Mouse (Mus musculus): ENCODE measurements around the gene Cacna2d3. TPM values are rescaled to one million over a fixed set of nuclear protein-coding genes. Genes with fewer than 3 reads are reported as not detected.
A peak's percentile ranks its signal among the peaks of the same experiment; 100 is the strongest.

The Cacna2d3 gene
- polyA plus RNA-seq, 1 experiment from 2014 or later = not detected

DNA sequence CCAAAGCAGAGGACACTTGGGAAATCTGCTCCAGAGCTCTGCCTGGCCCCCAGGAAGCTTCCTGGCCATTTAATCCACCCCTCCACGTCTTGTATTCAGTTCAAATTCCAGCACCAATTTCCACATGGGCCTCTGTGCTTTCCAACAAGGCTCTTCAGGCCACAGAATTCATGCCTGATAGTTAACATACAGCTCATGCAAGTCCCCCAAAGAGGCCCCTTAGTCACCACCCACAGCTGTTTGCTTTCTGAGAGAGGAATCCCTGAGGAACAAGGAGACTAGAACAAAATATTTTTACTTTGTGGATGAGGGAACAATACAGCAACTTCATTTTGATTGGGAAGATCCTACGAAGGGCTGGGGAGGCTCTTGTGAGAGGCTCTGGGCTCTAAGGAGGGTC lies 444.0 kb downstream of the Cacna2d3 start:
- H3K4me1 ChIP-seq (ENCODE audit: insufficient read depth) = no peaks in the 10 kb centered on the region
- no peak overlapping the region for H3K4me3 ChIP-seq (ENCODE audit: low read depth, low read length)
- no peak overlapping the region for H3K27ac ChIP-seq (ENCODE audit: low read depth)
- no peaks in the 10 kb centered on the region for H3K36me3 ChIP-seq (replicated peaks; ENCODE audit: insufficient read depth, low read length)
- H3K9ac ChIP-seq (replicated peaks) = no peak overlapping the region
- no peak for ATAC-seq
- no peaks in the 10 kb centered on the region for H3K9me3 ChIP-seq (ENCODE audit: low read length)
- TF ChIP-seq EP300 (IDR thresholded peaks at IDR 0.05; ENCODE audit: low read depth) = no peak
- TF ChIP-seq CTCF (IDR thresholded peaks at IDR 0.05; ENCODE audit: low read depth) = no peak
- H3K27me3 ChIP-seq (ENCODE audit: insufficient read depth, low read length) = no peaks in the 10 kb centered on the region
- no peak overlapping the region for H3K4me2 ChIP-seq (ENCODE audit: low read depth, low read length)
- 35% methylated on average over 2 of the region's 2 CpGs for WGBS (ENCODE audit: insufficient replicate concordance)
- DNase-seq = no peak

- no peaks in the 10 kb centered on the region for H3K9me3 ChIP-seq (ENCODE audit: low read length)
- no peak for DNase-seq
- no peak for TF ChIP-seq CTCF (IDR thresholded peaks at IDR 0.05; ENCODE audit: low read depth)
- TF ChIP-seq EP300 (IDR thresholded peaks at IDR 0.05; ENCODE audit: low read depth) = no peak
Measured at GRCm38 (mm10) chr14:29273890-29274289, 447.8 kb downstream of the Cacna2d3 start.

GRCm38 (mm10) chr14:29270541-29270940 lies 451.1 kb downstream of the Cacna2d3 start:
- H3K27me3 ChIP-seq (ENCODE audit: insufficient read depth, low read length) = no peaks in the 10 kb centered on the region
- no peak for ATAC-seq
- no peak overlapping the region for H3K9ac ChIP-seq (replicated peaks)
- no peak overlapping the region for H3K4me3 ChIP-seq (ENCODE audit: low read depth, low read length)
- H3K4me1 ChIP-seq (ENCODE audit: insufficient read depth) = no peaks in the 10 kb centered on the region
- no peaks in the 10 kb centered on the region for H3K9me3 ChIP-seq (ENCODE audit: low read length)
- no peak overlapping the region for H3K27ac ChIP-seq (ENCODE audit: low read depth)
- WGBS (ENCODE audit: insufficient replicate concordance) = 81% methylated on average over 5 of the region's 5 CpGs
- DNase-seq = no peak
- no peaks in the 10 kb centered on the region for H3K36me3 ChIP-seq (replicated peaks; ENCODE audit: insufficient read depth, low read length)
- TF ChIP-seq CTCF (IDR thresholded peaks at IDR 0.05; ENCODE audit: low read depth) (no peak), EP300 (IDR thresholded peaks at IDR 0.05; ENCODE audit: low read depth) (no peak)
- H3K4me2 ChIP-seq (ENCODE audit: low read depth, low read length) = no peak overlapping the region

More at GRCm38 (mm10) chr14:29273890-29274289, 447.8 kb downstream of the Cacna2d3 start:
- ATAC-seq = no peak
- no peaks in the 10 kb centered on the region for H3K27me3 ChIP-seq (ENCODE audit: insufficient read depth, low read length)
- H3K9ac ChIP-seq (replicated peaks) = no peak overlapping the region
- no peaks in the 10 kb centered on the region for H3K36me3 ChIP-seq (replicated peaks; ENCODE audit: insufficient read depth, low read length)
- no peak overlapping the region for H3K27ac ChIP-seq (ENCODE audit: low read depth)
- no peaks in the 10 kb centered on the region for H3K4me1 ChIP-seq (ENCODE audit: insufficient read depth)
- H3K4me2 ChIP-seq (ENCODE audit: low read depth, low read length) = no peak overlapping the region
- no peak overlapping the region for H3K4me3 ChIP-seq (ENCODE audit: low read depth, low read length)

DNA sequence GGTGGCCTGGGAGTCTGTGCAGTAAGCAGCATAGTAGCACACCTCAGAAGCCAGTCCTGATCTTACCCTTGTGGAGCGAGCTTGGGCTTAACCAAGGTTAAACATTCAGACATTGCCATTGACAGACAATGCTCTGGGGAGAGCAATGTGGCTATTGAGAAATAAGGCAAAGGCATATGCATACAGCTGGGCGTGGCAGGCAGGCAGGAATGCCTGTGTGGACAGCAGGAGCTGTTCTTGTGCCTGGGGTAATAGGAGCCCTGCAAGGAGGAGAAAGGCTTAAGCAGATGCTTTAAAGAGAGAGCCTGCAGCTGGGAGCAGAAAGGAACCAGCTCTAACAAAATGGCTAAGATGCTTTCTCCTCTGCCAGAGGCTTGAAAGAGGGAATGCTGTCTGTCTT lies 451.8 kb downstream of the Cacna2d3 start:
- no peak overlapping the region for H3K27ac ChIP-seq (ENCODE audit: low read depth)
- H3K36me3 ChIP-seq (replicated peaks; ENCODE audit: insufficient read depth, low read length) = no peaks in the 10 kb centered on the region
- TF ChIP-seq CTCF (IDR thresholded peaks at IDR 0.05; ENCODE audit: low read depth) (no peak), EP300 (IDR thresholded peaks at IDR 0.05; ENCODE audit: low read depth) (no peak)
- no peak for DNase-seq
- no peak for ATAC-seq
- no peaks in the 10 kb centered on the region for H3K9me3 ChIP-seq (ENCODE audit: low read length)
- no peaks in the 10 kb centered on the region for H3K27me3 ChIP-seq (ENCODE audit: insufficient read depth, low read length)
- H3K4me2 ChIP-seq (ENCODE audit: low read depth, low read length) = no peak overlapping the region
- H3K4me1 ChIP-seq (ENCODE audit: insufficient read depth) = no peaks in the 10 kb centered on the region
- H3K9ac ChIP-seq (replicated peaks) = no peak overlapping the region
- WGBS (ENCODE audit: insufficient replicate concordance) = 46% methylated on average over 2 of the region's 2 CpGs
- H3K4me3 ChIP-seq (ENCODE audit: low read depth, low read length) = no peak overlapping the region

DNA sequence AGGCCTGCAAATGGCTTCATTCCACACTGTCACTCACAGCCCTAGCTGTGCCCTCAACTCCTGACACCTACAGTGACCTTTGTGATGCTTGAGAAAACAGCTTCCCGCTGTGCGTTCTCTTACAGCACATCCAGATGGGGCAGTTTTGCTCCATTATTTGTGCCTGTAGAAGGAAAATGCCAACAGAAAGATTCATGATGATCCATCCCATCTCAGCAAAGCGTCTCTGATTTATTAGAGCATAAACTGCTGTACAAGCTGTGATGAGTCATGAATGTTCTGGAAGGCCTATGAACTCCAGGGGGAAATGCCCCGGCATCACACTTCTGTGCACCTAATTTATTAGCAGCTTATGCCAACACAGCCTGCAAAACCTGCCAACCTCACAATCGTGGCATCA lies 453.1 kb downstream of the Cacna2d3 start:
- TF ChIP-seq CTCF (IDR thresholded peaks at IDR 0.05; ENCODE audit: low read depth) = no peak
- TF ChIP-seq EP300 (IDR thresholded peaks at IDR 0.05; ENCODE audit: low read depth) = no peak
- no peaks in the 10 kb centered on the region for H3K27me3 ChIP-seq (ENCODE audit: insufficient read depth, low read length)
- 54% methylated on average over 5 of the region's 5 CpGs for WGBS (ENCODE audit: insufficient replicate concordance)

GRCm38 (mm10) chr14:29267233-29267874 lies 454.3 kb downstream of the Cacna2d3 start:
- H3K4me2 ChIP-seq (ENCODE audit: low read depth, low read length) = no peak overlapping the region
- TF ChIP-seq EP300 (IDR thresholded peaks at IDR 0.05; ENCODE audit: low read depth) (no peak), CTCF (IDR thresholded peaks at IDR 0.05; ENCODE audit: low read depth) (0 out of 2 replicates have a peak, but pooled peaks have one; percentile 7)
- H3K36me3 ChIP-seq (replicated peaks; ENCODE audit: insufficient read depth, low read length) = no peaks in the 10 kb centered on the region
- H3K9ac ChIP-seq (replicated peaks) = no peak overlapping the region
- H3K4me3 ChIP-seq (ENCODE audit: low read depth, low read length) = no peak overlapping the region
- H3K27me3 ChIP-seq (ENCODE audit: insufficient read depth, low read length) = no peaks in the 10 kb centered on the region
- no peaks in the 10 kb centered on the region for H3K9me3 ChIP-seq (ENCODE audit: low read length)
- 48% methylated on average over 5 of the region's 5 CpGs for WGBS (ENCODE audit: insufficient replicate concordance)
- no peak overlapping the region for H3K27ac ChIP-seq (ENCODE audit: low read depth)
- H3K4me1 ChIP-seq (ENCODE audit: insufficient read depth) = no peaks in the 10 kb centered on the region
- ATAC-seq (no peak), DNase-seq (no peak)

More for the DNA sequence above, 453.1 kb downstream of the Cacna2d3 start:
- H3K4me2 ChIP-seq (ENCODE audit: low read depth, low read length) = no peak overlapping the region
- ATAC-seq (no peak), DNase-seq (no peak)
- no peak overlapping the region for H3K27ac ChIP-seq (ENCODE audit: low read depth)
- no peak overlapping the region for H3K4me3 ChIP-seq (ENCODE audit: low read depth, low read length)
- H3K9ac ChIP-seq (replicated peaks) = no peak overlapping the region
- H3K36me3 ChIP-seq (replicated peaks; ENCODE audit: insufficient read depth, low read length) = no peaks in the 10 kb centered on the region
- no peaks in the 10 kb centered on the region for H3K4me1 ChIP-seq (ENCODE audit: insufficient read depth)
- H3K9me3 ChIP-seq (ENCODE audit: low read length) = no peaks in the 10 kb centered on the region

Data from liver, postnatal 0 days (tissue).